Mouse (Mus musculus) hindbrain, embryonic 12.5 days (tissue): ENCODE data around the gene Sertad4. TPM values are rescaled to one million over a fixed set of nuclear protein-coding genes. Genes with fewer than 3 reads are reported as not detected.

Experiments
- ATAC-seq: fragments of 200-750 bp; cut with Nextera tagmentation; 2 replicates; pipeline ENCODE4 v1.8.0; 2017; ENCODE audit warnings: moderate TSS enrichment; ENCODE audit not compliant: low FRiP score
- H3K27ac ChIP-seq: fragments of 300-500 bp; sonication (generic); 2 replicates; pipeline ENCODE4 v1.5.1; 2016; ENCODE audit warnings: mild to moderate bottlenecking
- H3K27me3 ChIP-seq: fragments of 300-500 bp; sonication (generic); 2 replicates; pipeline ENCODE4 v1.6.1; 2016; ENCODE audit warnings: mild to moderate bottlenecking
- H3K36me3 ChIP-seq: fragments of 300-500 bp; sonication (generic); 2 replicates; pipeline ENCODE4 v1.6.1; 2016; ENCODE audit warnings: mild to moderate bottlenecking
- H3K4me1 ChIP-seq: fragments of 300-500 bp; sonication (generic); 2 replicates; pipeline ENCODE4 v1.6.1; 2016
- H3K4me2 ChIP-seq: fragments of 300-500 bp; sonication (generic); replicated peaks from 2 replicates; pipeline ENCODE4 v1.6.1; 2016; ENCODE audit warnings: mild to moderate bottlenecking
- H3K4me3 ChIP-seq: fragments of 300-500 bp; sonication (generic); 2 replicates; pipeline ENCODE4 v1.5.1; 2016; ENCODE audit warnings: mild to moderate bottlenecking
- H3K9ac ChIP-seq: fragments of 300-500 bp; sonication (generic); 2 replicates; pipeline ENCODE4 v1.6.1; 2016; ENCODE audit warnings: mild to moderate bottlenecking, moderate library complexity
- H3K9me3 ChIP-seq: fragments of 300-500 bp; sonication (generic); replicated peaks from 2 replicates; pipeline ENCODE4 v1.6.1; 2016; ENCODE audit warnings: mild to moderate bottlenecking
- WGBS: fragments of 180-500 bp; shearing (Covaris S2); methylation state at CpG from one replicate; pipeline ENCODE4 v1.1.7; 2016; 5-methylcytosine and 5-hydroxymethylcytosine counted together
- polyA plus RNA-seq: library from polyadenylated mRNA; unstranded; fragments of >200 nt; fragmentation: Nextera tagmentation; extraction: Ambion mirVana; gene quantifications from 2 replicates; pipeline ENCODE4 v1.2.1, GENCODE M21; 2016

Gene Sertad4
- polyA plus RNA-seq, 1 experiment from 2014 or later: 40.9 TPM

- no peaks in the 10 kb centered on the region for H3K9me3 ChIP-seq
- no peak for ATAC-seq
- H3K27ac ChIP-seq: no peak overlapping the region
- no peaks in the 10 kb centered on the region; the same call in 1 of the 2 replicates for H3K27me3 ChIP-seq
- no peak overlapping the region for H3K9ac ChIP-seq
- 31% methylated on average over 9 of the region's 9 CpGs for WGBS
- H3K4me1 ChIP-seq: peaks cover 35% of the 10 kb centered on the region
- no peaks in the 10 kb centered on the region for H3K36me3 ChIP-seq
- H3K4me3 ChIP-seq: no peak overlapping the region
- no peak overlapping the region for H3K4me2 ChIP-seq
Observed at GRCm38 (mm10) chr1:192825746-192826145, 29.8 kb downstream of the Sertad4 start.

GRCm38 (mm10) chr1:192822652-192823525 lies 32.7 kb downstream of the Sertad4 start:
- Histone ChIP-seq H3K9me3 (no peaks in the 10 kb centered on the region), H3K4me3 (no peak overlapping the region), H3K27me3 (no peaks in the 10 kb centered on the region; the same call in 1 of the 2 replicates), H3K4me2 (no peak overlapping the region), H3K27ac (peak overlapping the region; percentile 90), H3K4me1 (peaks cover 21% of the 10 kb centered on the region), H3K9ac (no peak overlapping the region), H3K36me3 (no peaks in the 10 kb centered on the region)
- 17% methylated on average over 13 of the region's 13 CpGs for WGBS
- peak; percentile 86 for ATAC-seq

- Histone ChIP-seq H3K9me3 (no peaks in the 10 kb centered on the region), H3K4me1 (peaks cover 21% of the 10 kb centered on the region), H3K27me3 (no peaks in the 10 kb centered on the region; the same call in 1 of the 2 replicates), H3K4me2 (no peak overlapping the region), H3K36me3 (no peaks in the 10 kb centered on the region), H3K9ac (no peak overlapping the region), H3K4me3 (no peak overlapping the region), H3K27ac (peak overlapping the region; percentile 90)
- ATAC-seq: no peak
- 65% methylated on average over 1 of the region's 1 CpGs for WGBS
Observed at GRCm38 (mm10) chr1:192822309-192822651, 33.3 kb downstream of the Sertad4 start.

- Histone ChIP-seq H3K4me2 (no peak overlapping the region), H3K9me3 (no peaks in the 10 kb centered on the region), H3K27me3 (no peaks in the 10 kb centered on the region), H3K36me3 (no peaks in the 10 kb centered on the region), H3K9ac (no peak overlapping the region), H3K4me3 (no peak overlapping the region), H3K27ac (no peak overlapping the region), H3K4me1 (peaks cover 26% of the 10 kb centered on the region)
- ATAC-seq: no peak
- 89% methylated on average over 5 of the region's 5 CpGs for WGBS
Observed at GRCm38 (mm10) chr1:192818334-192818733, 37.2 kb downstream of the Sertad4 start.

- Histone ChIP-seq H3K27ac (0 out of 2 replicates have a peak overlapping the region, but pooled peaks have one; percentile 37), H3K9me3 (no peaks in the 10 kb centered on the region), H3K4me2 (no peak overlapping the region), H3K9ac (no peak overlapping the region), H3K4me3 (no peak overlapping the region), H3K36me3 (no peaks in the 10 kb centered on the region), H3K4me1 (peaks cover 18% of the 10 kb centered on the region), H3K27me3 (no peaks in the 10 kb centered on the region)
- 46% methylated on average over 2 of the region's 2 CpGs for WGBS
- ATAC-seq: no peak
Observed at GRCm38 (mm10) chr1:192815789-192816188, 39.8 kb downstream of the Sertad4 start.

- Histone ChIP-seq H3K27ac (peak overlapping the region; percentile 7; the same call in 1 of the 2 replicates), H3K4me2 (no peak overlapping the region), H3K9ac (no peak overlapping the region), H3K4me3 (no peak overlapping the region), H3K36me3 (no peaks in the 10 kb centered on the region), H3K4me1 (peaks cover 18% of the 10 kb centered on the region), H3K9me3 (no peaks in the 10 kb centered on the region), H3K27me3 (no peaks in the 10 kb centered on the region)
- ATAC-seq: no peak
- WGBS: 23% methylated on average over 3 of the region's 3 CpGs
Observed at GRCm38 (mm10) chr1:192814700-192815099, 40.9 kb downstream of the Sertad4 start.

GRCm38 (mm10) chr1:192812758-192813157 lies 42.8 kb downstream of the Sertad4 start:
- no peaks in the 10 kb centered on the region for H3K27me3 ChIP-seq
- 93% methylated on average over 9 of the region's 9 CpGs for WGBS
- no peak overlapping the region for H3K4me3 ChIP-seq
- ATAC-seq: no peak
- no peak overlapping the region for H3K27ac ChIP-seq
- no peaks in the 10 kb centered on the region for H3K9me3 ChIP-seq
- no peaks in the 10 kb centered on the region for H3K36me3 ChIP-seq
- H3K9ac ChIP-seq: no peak overlapping the region
- H3K4me1 ChIP-seq: peaks cover 18% of the 10 kb centered on the region
- H3K4me2 ChIP-seq: no peak overlapping the region

GRCm38 (mm10) chr1:192812290-192812689 lies 43.3 kb downstream of the Sertad4 start:
- H3K27me3 ChIP-seq: no peaks in the 10 kb centered on the region
- no peaks in the 10 kb centered on the region for H3K36me3 ChIP-seq
- H3K4me3 ChIP-seq: no peak overlapping the region
- no peak overlapping the region for H3K27ac ChIP-seq
- H3K9me3 ChIP-seq: no peaks in the 10 kb centered on the region
- no peak overlapping the region for H3K9ac ChIP-seq
- no peak for ATAC-seq
- H3K4me2 ChIP-seq: no peak overlapping the region
- H3K4me1 ChIP-seq: peaks cover 18% of the 10 kb centered on the region
- WGBS: 91% methylated on average over 5 of the region's 5 CpGs

- Histone ChIP-seq H3K4me2 (no peak overlapping the region), H3K9me3 (no peaks in the 10 kb centered on the region), H3K27me3 (no peaks in the 10 kb centered on the region), H3K9ac (no peak overlapping the region), H3K4me1 (peaks cover 7% of the 10 kb centered on the region; the same call in 1 of the 2 replicates), H3K4me3 (no peak overlapping the region), H3K27ac (0 out of 2 replicates have a peak overlapping the region, but pooled peaks have one; percentile 35), H3K36me3 (no peaks in the 10 kb centered on the region)
- 55% methylated on average over 10 of the region's 10 CpGs for WGBS
- ATAC-seq: no peak
Observed at GRCm38 (mm10) chr1:192806168-192807157, 49.1 kb downstream of the Sertad4 start.

GRCm38 (mm10) chr1:192800338-192800737 lies 55.2 kb downstream of the Sertad4 start:
- Histone ChIP-seq H3K4me3 (no peak overlapping the region), H3K27ac (no peak overlapping the region), H3K4me2 (no peak overlapping the region), H3K9ac (no peak overlapping the region), H3K9me3 (no peaks in the 10 kb centered on the region), H3K27me3 (no peaks in the 10 kb centered on the region), H3K36me3 (no peaks in the 10 kb centered on the region), H3K4me1 (peaks cover 23% of the 10 kb centered on the region)
- WGBS: 85% methylated on average over 8 of the region's 8 CpGs
- no peak for ATAC-seq

- Histone ChIP-seq H3K9me3 (no peaks in the 10 kb centered on the region), H3K4me3 (no peak overlapping the region), H3K36me3 (no peaks in the 10 kb centered on the region), H3K27me3 (no peaks in the 10 kb centered on the region), H3K4me2 (no peak overlapping the region), H3K9ac (no peak overlapping the region), H3K27ac (peak overlapping the region; percentile 71), H3K4me1 (peaks cover 23% of the 10 kb centered on the region)
- ATAC-seq: no peak
- WGBS: 44% methylated on average over 10 of the region's 10 CpGs
Observed at GRCm38 (mm10) chr1:192799165-192799991, 56.2 kb downstream of the Sertad4 start.
